Mouse (Mus musculus) common myeloid progenitor, adult 5-6 weeks (primary cell): Measurements from ENCODE around the gene Sbk1. TPM values are rescaled to one million over a fixed set of nuclear protein-coding genes. Genes with fewer than 3 reads are reported as not detected.
A peak's percentile ranks its signal among the peaks of the same experiment; 100 is the strongest.
"Not testable (repeated sequence)": the region's sequence is repeated elsewhere in the genome, so short reads cannot be mapped to it uniquely, and the experiment has no call there.

Experiments
- ATAC-seq: replicated peaks from 2 replicates; pipeline ENCODE4 v1.8.0; 2016; ENCODE audit warnings: low read depth, mild to moderate bottlenecking, moderate TSS enrichment, inconsistent platforms; ENCODE audit not compliant: poor library complexity, severe bottlenecking
- total RNA-seq: library from RNA; stranded (forward); fragments of 200-1000, 187-1606 nt; gene quantifications from 2 replicates; pipeline ENCODE4 v1.2.3, GENCODE M21; 2017

Gene Sbk1
- total RNA-seq, 1 experiment from 2014 or later = 5.7 TPM

GRCm38 (mm10) chr7:126261823-126262222 lies 10.6 kb upstream of the Sbk1 start:
- ATAC-seq = no peak

- no peak for ATAC-seq
These were observed 8.5 kb upstream of the Sbk1 start for GRCm38 (mm10) chr7:126263964-126264363.

- no peak for ATAC-seq
These were observed 6.5 kb upstream of the Sbk1 start for GRCm38 (mm10) chr7:126265949-126266348.

GRCm38 (mm10) chr7:126266372-126266870 lies 6.0 kb upstream of the Sbk1 start:
- no peak for ATAC-seq

- ATAC-seq = no peak
These were observed 4.8 kb upstream of the Sbk1 start for GRCm38 (mm10) chr7:126267606-126268005.

GRCm38 (mm10) chr7:126272770-126273311 lies 422 bp downstream of the Sbk1 start:
- 0 out of 2 replicates have a peak, but pooled peaks have one; percentile 2 for ATAC-seq

- ATAC-seq = no peak
These were observed 1.1 kb downstream of the Sbk1 start for GRCm38 (mm10) chr7:126273351-126274042.

GRCm38 (mm10) chr7:126274137-126274536 lies 1.7 kb downstream of the Sbk1 start:
- no peak for ATAC-seq

- ATAC-seq = no peak
These were observed 2.2 kb downstream of the Sbk1 start for GRCm38 (mm10) chr7:126274626-126275025.

GRCm38 (mm10) chr7:126275711-126276110 lies 3.3 kb downstream of the Sbk1 start:
- no peak for ATAC-seq

GRCm38 (mm10) chr7:126276297-126276696 lies 3.9 kb downstream of the Sbk1 start:
- no peak for ATAC-seq

- no peak for ATAC-seq
These were observed 5.3 kb downstream of the Sbk1 start for GRCm38 (mm10) chr7:126277536-126278295.

GRCm38 (mm10) chr7:126278799-126279198 lies 6.4 kb downstream of the Sbk1 start:
- ATAC-seq = no peak

- ATAC-seq = no peak
These were observed 7.5 kb downstream of the Sbk1 start for GRCm38 (mm10) chr7:126279774-126280482.

GRCm38 (mm10) chr7:126280696-126281095 lies 8.3 kb downstream of the Sbk1 start:
- ATAC-seq = no peak

- ATAC-seq = no peak
These were observed 9.7 kb downstream of the Sbk1 start for GRCm38 (mm10) chr7:126281876-126282682.

GRCm38 (mm10) chr7:126282683-126282990 lies 10.2 kb downstream of the Sbk1 start:
- ATAC-seq = not testable (repeated sequence)

GRCm38 (mm10) chr7:126284021-126284420 lies 11.6 kb downstream of the Sbk1 start:
- no peak for ATAC-seq

- ATAC-seq = no peak
These were observed 12.0 kb downstream of the Sbk1 start for GRCm38 (mm10) chr7:126284441-126284840.

- ATAC-seq = peak; percentile 55
These were observed 12.4 kb downstream of the Sbk1 start for GRCm38 (mm10) chr7:126284865-126285264.
